Mouse (Mus musculus): Measurements from ENCODE around the gene Ptpro.
A peak's percentile ranks its signal among the peaks of the same experiment; 100 is the strongest.
"Not testable (repeated sequence)": the region's sequence is repeated elsewhere in the genome, so short reads cannot be mapped to it uniquely, and the experiment has no call there.

Ptpro gene

DNA sequence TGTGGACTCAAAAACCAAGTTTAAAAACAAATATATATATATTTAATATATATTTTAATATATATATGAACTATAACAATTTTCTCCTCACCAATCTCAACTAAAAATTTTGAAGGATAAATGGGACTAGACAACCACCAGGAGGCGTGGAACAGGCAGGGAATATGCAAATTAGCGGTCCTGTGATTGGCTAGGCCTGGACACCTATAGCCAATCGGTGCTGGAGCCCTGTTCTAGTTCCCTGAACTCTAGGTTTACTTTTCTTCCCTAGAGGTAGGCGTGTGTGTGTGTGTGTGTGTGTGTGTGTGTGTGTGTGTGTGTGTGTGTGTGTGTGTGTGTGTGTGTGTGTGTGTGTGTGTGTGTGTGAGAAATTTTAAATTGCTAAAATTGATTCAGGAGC is 134.8 kb downstream of the Ptpro start:
- DNase-seq (ENCODE audit: low spot score), result no peak

- no peak for DNase-seq (ENCODE audit: low spot score)
These were observed 143.0 kb downstream of the Ptpro start for GRCm38 (mm10) chr6:137395075-137395474.

GRCm38 (mm10) chr6:137396106-137396793 is 144.1 kb downstream of the Ptpro start:
- DNase-seq (ENCODE audit: low spot score), result no peak

- no peak for DNase-seq (ENCODE audit: low spot score)
These were observed 145.2 kb downstream of the Ptpro start for GRCm38 (mm10) chr6:137397358-137397757.

DNA sequence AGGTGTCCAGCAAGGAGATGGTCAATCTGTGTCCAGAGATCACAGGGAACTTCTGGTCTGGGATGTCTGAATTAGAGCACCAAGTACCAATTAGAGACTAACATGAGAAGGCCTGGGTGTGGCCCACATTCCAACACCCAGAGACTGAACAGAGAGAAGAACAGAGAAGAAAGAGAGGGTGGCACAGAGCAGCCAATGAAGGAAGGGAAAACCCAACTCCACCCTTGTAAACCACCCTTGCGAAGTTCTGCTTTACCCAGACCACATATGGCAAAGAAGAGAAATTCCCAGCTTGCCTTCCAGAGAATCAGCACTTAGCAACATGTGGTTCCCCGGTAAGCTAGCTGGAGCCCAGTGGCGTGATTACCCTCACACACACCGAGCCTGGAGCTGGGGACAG is 152.1 kb downstream of the Ptpro start:
- DNase-seq (ENCODE audit: low spot score), result no peak

GRCm38 (mm10) chr6:137405690-137406089 is 153.6 kb downstream of the Ptpro start:
- DNase-seq (ENCODE audit: low spot score), result no peak

DNA sequence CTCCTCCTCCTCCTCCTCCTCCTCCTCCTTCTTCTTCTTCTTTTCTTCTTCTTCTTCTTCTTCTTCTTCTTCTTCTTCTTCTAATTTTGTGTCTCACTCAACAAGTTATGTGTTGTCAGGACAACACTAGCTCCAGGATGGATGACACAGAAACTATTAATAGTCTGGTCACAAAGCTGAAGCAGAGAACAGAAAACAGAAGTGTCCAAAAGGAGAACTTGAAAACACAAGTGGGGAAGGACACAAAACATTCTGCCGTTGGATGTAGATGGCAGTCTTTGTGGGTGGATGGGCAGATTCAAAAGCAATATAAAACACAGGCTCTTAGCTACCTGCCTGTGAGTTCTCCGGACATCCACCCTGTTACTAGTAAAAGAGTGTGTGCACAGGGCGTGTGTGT is 158.4 kb downstream of the Ptpro start:
- no peak for DNase-seq (ENCODE audit: low spot score)

DNA sequence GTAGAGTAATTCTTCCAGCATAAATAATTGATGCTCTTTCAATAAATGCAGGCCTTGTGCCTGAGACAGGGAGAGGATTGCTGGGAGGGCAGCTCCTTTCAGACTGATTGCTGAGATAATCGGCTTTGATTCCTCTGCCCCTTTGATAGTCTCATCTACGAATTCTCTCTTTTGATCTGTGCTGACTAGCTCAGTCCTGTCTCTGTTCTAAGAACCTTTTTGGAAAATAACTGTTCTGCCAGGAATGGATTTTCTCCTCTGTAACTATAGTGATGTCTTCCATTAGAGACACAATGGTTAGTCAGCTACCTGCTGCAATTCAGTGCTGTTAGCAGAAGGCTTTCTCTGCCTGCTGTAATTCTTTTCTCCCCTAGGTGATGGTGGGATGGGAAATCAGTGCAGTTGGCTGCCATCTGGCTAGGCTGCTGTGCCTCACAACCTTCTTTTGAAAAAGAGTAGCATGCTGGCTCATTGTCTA is 159.8 kb downstream of the Ptpro start:
- no peak for DNase-seq (ENCODE audit: low spot score)

- DNase-seq (ENCODE audit: low spot score), result no peak
These were observed 160.9 kb downstream of the Ptpro start for GRCm38 (mm10) chr6:137413045-137413444.

GRCm38 (mm10) chr6:137414531-137415405 is 162.6 kb downstream of the Ptpro start:
- DNase-seq (ENCODE audit: low spot score), result no peak

DNA sequence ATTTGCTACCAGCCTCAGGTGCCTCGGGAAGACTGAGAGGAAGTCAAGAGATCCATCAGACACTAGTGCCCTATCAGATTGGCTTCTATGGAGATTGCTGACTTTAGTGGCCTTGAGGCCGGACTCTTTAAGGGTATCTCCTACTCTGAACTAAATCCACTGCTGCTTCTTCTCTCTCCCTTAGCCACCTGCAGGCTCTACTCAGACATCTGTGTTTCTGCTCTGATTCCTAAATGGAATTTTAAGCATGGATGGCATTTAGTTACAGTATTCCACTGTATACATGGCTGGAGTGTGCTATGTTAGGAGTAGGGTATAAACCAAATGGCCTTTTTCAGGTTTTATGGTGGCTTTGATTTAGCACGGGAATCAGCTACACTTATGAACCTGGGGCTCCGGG is 170.7 kb downstream of the Ptpro start:
- DNase-seq (ENCODE audit: low spot score), result no peak

GRCm38 (mm10) chr6:137423830-137424229 is 171.7 kb downstream of the Ptpro start:
- no peak for DNase-seq (ENCODE audit: low spot score)

DNA sequence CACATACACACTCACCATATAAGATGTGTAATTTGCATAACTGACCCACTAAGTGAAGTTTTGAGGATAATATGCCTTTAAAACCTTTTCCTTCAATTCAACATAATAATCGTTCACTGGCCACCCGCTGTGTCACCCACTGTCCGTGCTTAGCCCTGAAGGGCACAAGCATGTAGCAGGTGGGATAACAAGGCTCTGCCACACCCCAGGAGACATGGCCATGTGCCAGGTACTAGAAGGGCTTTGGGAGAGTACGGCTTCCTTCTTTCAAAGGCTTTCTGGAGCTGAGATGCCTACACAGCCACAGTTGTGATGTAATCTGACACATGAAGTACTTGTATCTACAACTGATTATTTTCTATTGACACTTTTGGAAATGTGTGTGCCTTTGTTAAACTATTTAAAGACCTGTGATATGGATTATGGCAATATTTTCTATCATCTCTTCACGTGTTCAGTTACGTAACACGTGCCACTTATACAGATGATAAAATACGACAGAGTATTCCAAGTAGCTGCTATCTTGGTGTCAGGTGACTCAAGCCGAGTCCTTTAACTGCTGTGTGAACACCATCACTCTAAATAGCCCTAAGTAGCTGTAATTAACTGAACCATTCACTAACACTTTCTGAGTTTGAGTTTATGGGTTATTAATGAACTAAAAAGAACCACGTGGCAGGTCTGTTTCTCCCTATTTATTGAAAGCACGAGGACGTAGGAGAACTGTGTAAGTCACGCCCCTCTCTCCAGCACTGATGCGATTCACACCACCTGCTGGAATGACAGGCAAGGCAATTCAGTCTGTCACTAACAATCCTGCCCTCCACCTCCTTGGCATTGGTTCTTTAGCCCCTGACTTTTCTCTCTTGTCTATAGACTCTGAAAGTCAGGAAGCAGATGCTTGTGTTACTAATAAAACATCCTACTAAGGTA is 173.6 kb downstream of the Ptpro start:
- DNase-seq (ENCODE audit: low spot score), result no peak

DNA sequence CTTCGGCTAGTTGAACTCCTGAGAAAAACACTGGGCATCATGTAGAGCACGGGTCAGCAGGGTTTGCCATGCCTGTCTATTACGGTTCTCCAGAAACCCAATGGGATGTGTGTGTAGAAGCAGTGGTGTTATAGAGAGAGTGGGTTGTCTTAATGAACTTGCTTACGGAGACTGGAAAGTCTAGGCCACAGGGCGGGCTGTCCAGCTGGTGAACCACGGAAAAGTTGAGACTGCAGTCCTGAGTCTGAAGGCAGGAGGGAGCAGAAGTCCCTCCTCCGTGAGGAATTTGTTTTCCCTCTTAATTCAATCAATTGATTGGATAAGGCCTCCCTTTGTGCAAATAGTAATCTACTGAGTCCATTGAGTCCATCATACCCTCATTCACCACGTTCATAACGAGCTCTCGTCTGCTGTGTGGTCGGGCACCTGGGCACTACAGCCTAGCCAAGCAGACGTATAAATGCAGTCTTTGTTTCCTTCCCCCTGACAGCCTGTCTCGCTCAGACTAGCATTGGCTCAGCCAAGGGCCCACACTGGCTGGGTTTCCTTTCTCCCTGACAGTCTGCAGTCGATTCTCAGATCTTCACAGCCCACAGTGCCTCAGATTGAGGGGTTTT is 181.5 kb downstream of the Ptpro start:
- DNase-seq (ENCODE audit: low spot score), result no peak

GRCm38 (mm10) chr6:137437486-137437885 is 185.4 kb downstream of the Ptpro start:
- no peak for DNase-seq (ENCODE audit: low spot score)

- no peak for DNase-seq (ENCODE audit: low spot score)
These were observed 185.9 kb downstream of the Ptpro start for GRCm38 (mm10) chr6:137437902-137438580.

GRCm38 (mm10) chr6:137440559-137441486 is 188.7 kb downstream of the Ptpro start:
- no peak for DNase-seq (ENCODE audit: low spot score)

GRCm38 (mm10) chr6:137443089-137443488 is 191.0 kb downstream of the Ptpro start:
- DNase-seq (ENCODE audit: low spot score), result no peak

DNA sequence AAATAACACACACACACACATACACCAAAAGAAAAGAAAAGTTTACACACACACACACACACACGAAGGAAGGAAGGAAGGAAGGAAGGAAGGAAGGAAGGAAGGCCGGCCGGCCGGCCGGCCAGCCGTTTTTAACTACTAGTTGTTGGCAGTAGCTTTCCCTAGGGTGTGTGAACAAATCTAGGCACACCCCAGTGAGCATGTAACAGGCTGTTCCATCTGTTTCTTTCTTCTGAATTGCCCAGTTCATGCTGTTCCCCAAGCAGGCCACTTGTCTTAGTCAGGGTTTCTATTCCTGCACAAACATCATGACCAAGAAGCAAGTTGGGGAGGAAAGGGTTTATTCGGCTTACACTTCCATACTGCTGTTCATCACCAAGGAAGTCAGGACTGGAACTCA is 194.0 kb downstream of the Ptpro start:
- not testable (repeated sequence) for DNase-seq (ENCODE audit: low spot score)

DNA sequence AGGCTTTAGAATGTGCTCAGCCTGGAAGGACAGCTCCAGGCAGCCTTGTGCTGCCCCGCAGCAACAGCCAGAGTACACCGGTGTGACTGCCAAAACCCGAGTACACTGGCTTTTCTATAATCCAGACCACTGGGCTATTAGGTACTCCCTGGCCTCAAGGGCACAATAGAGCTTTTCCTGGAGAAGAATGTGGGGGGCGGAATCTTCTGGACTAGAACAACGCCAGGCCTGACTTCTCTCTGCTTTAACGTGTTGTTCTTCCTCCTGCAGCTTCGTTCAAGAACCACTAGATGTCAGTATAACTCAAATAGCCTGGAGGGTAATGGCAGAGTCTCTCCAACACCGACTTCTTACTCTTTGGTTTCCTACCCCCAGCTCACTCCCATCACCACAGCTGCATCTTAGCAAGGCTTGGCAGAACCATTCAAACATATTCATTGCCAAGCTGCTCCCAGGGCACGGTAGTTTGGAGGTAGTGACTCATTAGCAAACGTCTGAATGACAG is 203.5 kb downstream of the Ptpro start:
- DNase-seq (ENCODE audit: low spot score), result peak; percentile 47
